Mouse (Mus musculus) forebrain, embryonic 13.5 days (tissue): ENCODE results near the gene Engase. TPM values are rescaled to one million over a fixed set of nuclear protein-coding genes. Genes with fewer than 3 reads are reported as not detected.

ENCODE experiments used
- ATAC-seq: fragments of 200-750 bp; cut with Nextera tagmentation; 2 replicates; pipeline ENCODE4 v1.8.0; 2017
- H3K27ac ChIP-seq: fragments of 300-500 bp; sonication (generic); 2 replicates; pipeline ENCODE4 v1.5.1; 2015; ENCODE audit warnings: inconsistent platforms, mild to moderate bottlenecking, moderate library complexity
- H3K27me3 ChIP-seq: fragments of 300-500 bp; sonication (generic); 2 replicates; pipeline ENCODE4 v1.6.1; 2015; ENCODE audit warnings: mild to moderate bottlenecking, inconsistent platforms
- H3K36me3 ChIP-seq: fragments of 300-500 bp; sonication (generic); 2 replicates; pipeline ENCODE4 v1.6.1; 2015; ENCODE audit warnings: mild to moderate bottlenecking, inconsistent platforms; ENCODE audit not compliant: poor library complexity, severe bottlenecking
- H3K4me1 ChIP-seq: fragments of 300-500 bp; sonication (generic); 2 replicates; pipeline ENCODE4 v1.6.1; 2015; ENCODE audit warnings: inconsistent platforms
- H3K4me2 ChIP-seq: fragments of 300-500 bp; sonication (generic); 2 replicates; pipeline ENCODE4 v1.6.1; 2015; ENCODE audit warnings: inconsistent platforms, mild to moderate bottlenecking, moderate library complexity
- H3K4me3 ChIP-seq: fragments of 300-500 bp; sonication (generic); 2 replicates; pipeline ENCODE4 v1.5.1; 2015; ENCODE audit warnings: mild to moderate bottlenecking, inconsistent platforms
- H3K9ac ChIP-seq: fragments of 300-500 bp; sonication (generic); 2 replicates; pipeline ENCODE4 v1.6.1; 2015; ENCODE audit warnings: mild to moderate bottlenecking, inconsistent platforms
- H3K9me3 ChIP-seq: fragments of 300-500 bp; sonication (generic); replicated peaks from 2 replicates; pipeline ENCODE4 v1.6.1; 2016; ENCODE audit warnings: inconsistent platforms
- WGBS: fragments of 180-500 bp; shearing (Covaris S2); methylation state at CpG from one replicate; pipeline ENCODE4 v1.1.7; 2015; 5-methylcytosine and 5-hydroxymethylcytosine counted together
- polyA plus RNA-seq: library from polyadenylated mRNA; unstranded; fragments of >200 nt; fragmentation: Nextera tagmentation; extraction: Ambion mirVana; gene quantifications from 2 replicates; pipeline ENCODE4 v1.2.1, GENCODE M21; 2015

Gene Engase
- polyA plus RNA-seq, 1 experiment from 2014 or later: 5.6 TPM

- peak; percentile 83 for ATAC-seq
- H3K36me3 ChIP-seq: no peaks in the 10 kb centered on the region
- WGBS: 10% methylated on average over 11 of the region's 11 CpGs
- peak overlapping the region; percentile 10; the same call in 1 of the 2 replicates for H3K4me2 ChIP-seq
- 0 out of 2 replicates have a peak overlapping the region, but pooled peaks have one; percentile 5 for H3K9ac ChIP-seq
- peak overlapping the region; percentile 83 for H3K27ac ChIP-seq
- no peaks in the 10 kb centered on the region for H3K9me3 ChIP-seq
- no peaks in the 10 kb centered on the region for H3K27me3 ChIP-seq
- peaks cover 50% of the 10 kb centered on the region for H3K4me1 ChIP-seq
- no peak overlapping the region for H3K4me3 ChIP-seq
Observed at GRCm38 (mm10) chr11:118438665-118439414, 37.8 kb upstream of the Engase start.

DNA sequence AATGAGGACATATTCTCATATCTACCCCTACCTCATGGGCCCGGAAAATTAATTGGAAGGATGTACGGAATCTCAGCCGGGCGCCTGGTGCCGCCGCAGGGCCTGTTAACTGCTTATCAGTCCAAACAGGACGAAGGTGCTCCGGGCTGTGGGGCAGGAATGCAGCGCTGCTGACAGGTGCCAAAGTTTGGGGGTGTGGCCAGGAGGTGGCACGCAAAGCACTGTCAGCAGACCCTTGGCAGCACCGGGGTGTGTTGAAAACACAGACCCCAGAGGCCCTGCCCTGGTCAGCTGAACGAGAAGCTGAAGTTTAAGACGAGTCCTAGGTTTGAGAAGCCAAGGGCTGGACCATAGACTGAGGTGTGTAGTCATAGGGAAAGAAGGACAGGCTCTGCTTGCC, 33.9 kb upstream of the Engase start:
- no peak for ATAC-seq
- peaks cover 4% of the 10 kb centered on the region; the same call in 1 of the 2 replicates for H3K27me3 ChIP-seq
- no peak overlapping the region for H3K9ac ChIP-seq
- peaks cover 24% of the 10 kb centered on the region for H3K4me1 ChIP-seq
- no peaks in the 10 kb centered on the region for H3K36me3 ChIP-seq
- 79% methylated on average over 13 of the region's 13 CpGs for WGBS
- H3K27ac ChIP-seq: no peak overlapping the region
- H3K4me2 ChIP-seq: no peak overlapping the region
- H3K4me3 ChIP-seq: no peak overlapping the region
- H3K9me3 ChIP-seq: no peaks in the 10 kb centered on the region

DNA sequence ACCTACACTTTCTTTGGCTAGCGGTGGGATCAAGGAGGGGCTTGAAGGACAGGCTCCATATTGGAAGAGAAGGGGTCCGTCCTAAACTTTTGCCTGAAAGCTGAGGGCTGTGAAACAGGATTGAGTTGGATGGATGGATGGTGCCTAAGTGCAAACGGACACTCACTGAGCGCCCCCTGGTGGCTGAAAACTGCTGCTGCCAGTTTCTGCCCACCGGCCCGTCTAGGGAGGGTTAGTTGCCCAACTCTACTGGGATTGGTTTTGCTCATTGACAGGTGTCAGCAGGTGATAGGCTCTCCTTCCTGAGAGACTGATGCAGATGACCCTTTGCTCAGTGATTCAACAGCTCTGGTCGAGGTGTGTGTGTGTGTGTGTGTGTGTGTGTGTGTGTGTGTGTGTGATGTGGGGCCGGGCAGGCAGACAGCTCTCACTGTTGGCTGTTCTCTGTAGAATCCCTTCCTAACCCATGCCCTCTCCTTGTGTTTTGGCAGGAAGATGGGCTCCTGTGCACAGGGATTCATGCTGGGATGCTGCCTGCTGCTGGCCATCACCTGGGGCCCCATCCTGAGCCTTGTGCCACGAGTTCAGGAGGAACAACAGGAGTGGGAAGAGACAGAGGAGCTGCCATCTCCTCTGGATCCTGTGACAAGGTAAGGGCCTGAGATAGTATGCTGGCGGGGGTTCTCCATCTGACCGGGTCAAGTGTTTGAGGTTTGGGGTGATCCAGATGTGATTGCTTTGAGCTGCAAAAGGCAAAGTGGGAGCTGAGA, 33.2 kb upstream of the Engase start:
- H3K9me3 ChIP-seq: no peaks in the 10 kb centered on the region
- 35% methylated on average over 10 of the region's 11 CpGs for WGBS
- H3K36me3 ChIP-seq: no peaks in the 10 kb centered on the region
- no peak overlapping the region for H3K4me2 ChIP-seq
- H3K4me3 ChIP-seq: no peak overlapping the region
- no peak for ATAC-seq
- peaks cover 4% of the 10 kb centered on the region; the same call in 1 of the 2 replicates for H3K27me3 ChIP-seq
- no peak overlapping the region for H3K27ac ChIP-seq
- H3K9ac ChIP-seq: no peak overlapping the region
- peaks cover 17% of the 10 kb centered on the region for H3K4me1 ChIP-seq

- WGBS: 14% methylated on average over 3 of the region's 3 CpGs
- Histone ChIP-seq H3K4me1 (no peaks in the 10 kb centered on the region), H3K9me3 (no peaks in the 10 kb centered on the region), H3K9ac (no peak overlapping the region), H3K4me2 (no peak overlapping the region), H3K27me3 (peaks cover 4% of the 10 kb centered on the region; the same call in 1 of the 2 replicates), H3K36me3 (no peaks in the 10 kb centered on the region), H3K27ac (no peak overlapping the region), H3K4me3 (no peak overlapping the region)
- peak; percentile 87 for ATAC-seq
Observed at GRCm38 (mm10) chr11:118445843-118446242, 30.8 kb upstream of the Engase start.

GRCm38 (mm10) chr11:118447346-118447745, 29.3 kb upstream of the Engase start:
- Histone ChIP-seq H3K4me3 (no peak overlapping the region), H3K4me1 (no peaks in the 10 kb centered on the region), H3K9ac (no peak overlapping the region), H3K36me3 (no peaks in the 10 kb centered on the region), H3K4me2 (no peak overlapping the region), H3K27me3 (peaks cover 4% of the 10 kb centered on the region; the same call in 1 of the 2 replicates), H3K9me3 (no peaks in the 10 kb centered on the region), H3K27ac (no peak overlapping the region)
- no peak for ATAC-seq
- WGBS: 81% methylated on average over 4 of the region's 4 CpGs

DNA sequence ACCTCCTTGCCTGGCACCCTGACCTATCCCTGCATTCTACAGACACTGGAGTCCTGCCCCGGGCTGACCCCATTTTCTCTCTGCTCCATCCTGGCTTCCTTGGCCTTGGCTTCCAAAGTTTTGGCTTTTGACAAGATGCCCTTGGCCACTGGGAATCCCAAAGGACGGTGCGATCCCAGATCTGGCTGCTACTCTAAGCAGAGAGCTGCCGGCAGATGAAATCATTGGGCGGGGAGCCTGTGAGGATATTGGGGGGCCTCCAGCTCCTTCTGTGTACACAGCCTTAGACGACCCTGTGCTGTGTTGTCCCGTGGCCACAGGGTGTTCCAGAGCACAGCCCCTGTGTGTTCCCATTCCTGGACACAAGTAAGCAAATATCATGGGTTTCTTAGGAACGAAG, 28.2 kb upstream of the Engase start:
- peaks cover 4% of the 10 kb centered on the region; the same call in 1 of the 2 replicates for H3K27me3 ChIP-seq
- H3K9ac ChIP-seq: no peak overlapping the region
- no peak overlapping the region for H3K4me2 ChIP-seq
- no peak overlapping the region for H3K4me3 ChIP-seq
- H3K4me1 ChIP-seq: no peaks in the 10 kb centered on the region
- no peak for ATAC-seq
- no peaks in the 10 kb centered on the region for H3K9me3 ChIP-seq
- no peak overlapping the region for H3K27ac ChIP-seq
- no peaks in the 10 kb centered on the region for H3K36me3 ChIP-seq
- 89% methylated on average over 8 of the region's 8 CpGs for WGBS

DNA sequence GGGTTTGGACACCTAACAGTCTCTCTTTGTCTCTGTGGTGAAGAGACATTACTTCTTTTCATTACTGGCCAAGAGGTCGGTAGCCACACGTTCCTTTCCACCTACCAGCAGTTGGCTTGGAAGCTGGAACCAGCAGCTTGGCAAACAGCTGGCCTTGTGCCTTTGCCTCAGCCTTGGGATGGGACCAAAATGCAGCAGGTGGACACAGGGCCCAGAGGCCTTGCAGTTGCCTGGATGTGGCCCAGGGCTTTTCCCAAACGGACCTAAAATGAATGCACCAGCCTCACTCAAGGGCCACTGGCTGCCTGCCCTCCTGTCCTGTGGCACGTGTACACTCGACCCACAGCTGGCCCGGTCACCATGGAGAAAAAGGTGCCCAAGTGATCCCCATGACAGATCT, 25.4 kb upstream of the Engase start:
- no peak overlapping the region for H3K4me2 ChIP-seq

DNA sequence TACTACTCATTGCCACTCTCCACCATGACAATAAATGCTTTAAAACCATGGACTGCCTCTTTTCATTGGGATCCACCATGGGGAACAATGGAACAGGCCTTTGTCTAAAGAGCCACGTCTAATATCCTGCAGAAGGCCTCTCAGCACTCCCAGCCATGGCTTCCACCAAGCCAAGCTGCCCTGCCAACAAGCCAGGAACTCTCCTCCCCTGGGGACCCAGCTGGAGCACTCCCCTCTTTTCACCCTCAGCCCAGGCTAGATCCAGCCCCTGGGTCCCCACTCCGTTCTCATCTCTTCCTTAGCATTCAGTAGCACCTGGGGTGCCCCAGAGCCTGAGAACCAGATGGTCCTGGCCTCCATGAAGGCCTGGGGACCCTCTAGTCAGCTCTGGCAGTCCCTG, 23.7 kb upstream of the Engase start:
- no peak overlapping the region for H3K9ac ChIP-seq
- H3K4me3 ChIP-seq: no peak overlapping the region
- H3K27me3 ChIP-seq: no peaks in the 10 kb centered on the region
- ATAC-seq: no peak
- H3K36me3 ChIP-seq: no peaks in the 10 kb centered on the region
- H3K27ac ChIP-seq: no peak overlapping the region
- no peak overlapping the region for H3K4me2 ChIP-seq
- H3K4me1 ChIP-seq: no peaks in the 10 kb centered on the region
- 52% methylated on average over 2 of the region's 2 CpGs for WGBS
- H3K9me3 ChIP-seq: no peaks in the 10 kb centered on the region

More for the DNA sequence above, 25.4 kb upstream of the Engase start:
- Histone ChIP-seq H3K9me3 (no peaks in the 10 kb centered on the region), H3K9ac (no peak overlapping the region), H3K4me1 (no peaks in the 10 kb centered on the region), H3K27ac (no peak overlapping the region), H3K36me3 (no peaks in the 10 kb centered on the region), H3K4me3 (no peak overlapping the region), H3K27me3 (no peaks in the 10 kb centered on the region)
- no peak for ATAC-seq
- 86% methylated on average over 6 of the region's 6 CpGs for WGBS

DNA sequence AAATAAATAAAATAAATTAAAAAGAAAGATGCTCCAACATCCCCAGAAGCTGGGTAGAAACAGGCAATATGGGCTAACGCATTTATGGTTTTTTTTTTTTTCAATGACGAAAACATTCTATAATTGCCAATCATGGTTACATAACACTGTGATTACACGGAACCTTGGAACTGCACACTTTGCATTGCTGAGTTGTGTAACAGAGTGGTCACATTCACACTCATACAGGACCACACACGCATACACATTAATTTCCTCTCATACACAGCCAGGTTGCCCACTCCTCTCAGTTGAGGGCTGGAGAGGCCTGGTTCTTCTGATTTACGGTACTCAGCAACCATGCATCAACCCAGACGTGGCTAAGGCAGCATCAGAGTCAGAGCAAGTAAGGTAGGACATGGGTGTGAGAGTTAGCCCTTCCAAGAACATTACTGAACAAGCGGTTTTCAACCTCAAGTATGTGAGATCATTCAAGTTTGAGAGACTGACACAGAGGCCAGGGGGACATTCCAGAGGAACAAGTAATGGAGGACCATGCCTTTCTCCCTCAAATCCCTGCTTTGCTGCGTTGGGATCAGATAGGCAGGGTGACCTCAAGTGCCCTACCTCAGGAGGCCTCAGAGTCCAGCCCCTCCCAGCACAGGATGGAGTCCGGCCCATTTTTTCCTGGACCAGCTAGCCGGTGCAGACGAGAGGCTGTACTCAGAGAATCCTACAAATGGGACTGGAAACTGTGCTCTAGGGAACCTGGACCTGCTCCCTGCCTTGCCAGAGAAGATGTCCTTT, 22.6 kb upstream of the Engase start:
- Histone ChIP-seq H3K9ac (no peak overlapping the region), H3K27me3 (no peaks in the 10 kb centered on the region), H3K4me3 (no peak overlapping the region), H3K27ac (no peak overlapping the region), H3K4me2 (no peak overlapping the region), H3K36me3 (no peaks in the 10 kb centered on the region), H3K9me3 (no peaks in the 10 kb centered on the region), H3K4me1 (no peaks in the 10 kb centered on the region)
- no peak for ATAC-seq
- 81% methylated on average over 11 of the region's 11 CpGs for WGBS

DNA sequence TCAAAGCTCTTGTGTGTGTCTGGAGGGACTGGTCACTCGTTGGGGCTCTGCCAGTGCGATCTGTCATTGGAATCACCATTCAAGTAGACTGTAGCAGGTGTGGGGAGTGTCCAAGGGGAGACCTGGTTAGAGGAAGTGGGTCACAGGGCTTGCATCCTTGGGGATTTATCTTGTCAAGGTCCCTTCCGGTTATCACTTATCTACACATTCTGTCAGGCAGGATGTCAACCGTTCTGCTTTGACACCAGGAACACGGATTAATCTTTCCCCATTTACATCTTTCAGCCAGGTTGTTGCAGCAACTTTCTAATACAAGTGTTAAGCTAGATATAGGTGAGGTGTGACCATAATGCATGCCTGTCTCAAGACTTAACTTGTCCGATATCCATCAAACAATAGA, 20.8 kb upstream of the Engase start:
- H3K27me3 ChIP-seq: no peaks in the 10 kb centered on the region
- WGBS: 90% methylated on average over 6 of the region's 6 CpGs

GRCm38 (mm10) chr11:118456937-118457336, 19.7 kb upstream of the Engase start:
- Histone ChIP-seq H3K27ac (no peak overlapping the region), H3K27me3 (no peaks in the 10 kb centered on the region), H3K4me1 (no peaks in the 10 kb centered on the region), H3K36me3 (no peaks in the 10 kb centered on the region), H3K9ac (no peak overlapping the region), H3K4me3 (no peak overlapping the region), H3K9me3 (0 out of 2 replicates have a peak, but pooled peaks cover 2% of the 10 kb centered on the region), H3K4me2 (no peak overlapping the region)
- WGBS: 77% methylated on average over 11 of the region's 11 CpGs
- ATAC-seq: no peak

More for the DNA sequence above, 20.8 kb upstream of the Engase start:
- Histone ChIP-seq H3K27ac (no peak overlapping the region), H3K4me3 (no peak overlapping the region), H3K9me3 (0 out of 2 replicates have a peak, but pooled peaks cover 2% of the 10 kb centered on the region), H3K36me3 (no peaks in the 10 kb centered on the region), H3K9ac (no peak overlapping the region), H3K4me2 (no peak overlapping the region), H3K4me1 (no peaks in the 10 kb centered on the region)
- no peak for ATAC-seq

DNA sequence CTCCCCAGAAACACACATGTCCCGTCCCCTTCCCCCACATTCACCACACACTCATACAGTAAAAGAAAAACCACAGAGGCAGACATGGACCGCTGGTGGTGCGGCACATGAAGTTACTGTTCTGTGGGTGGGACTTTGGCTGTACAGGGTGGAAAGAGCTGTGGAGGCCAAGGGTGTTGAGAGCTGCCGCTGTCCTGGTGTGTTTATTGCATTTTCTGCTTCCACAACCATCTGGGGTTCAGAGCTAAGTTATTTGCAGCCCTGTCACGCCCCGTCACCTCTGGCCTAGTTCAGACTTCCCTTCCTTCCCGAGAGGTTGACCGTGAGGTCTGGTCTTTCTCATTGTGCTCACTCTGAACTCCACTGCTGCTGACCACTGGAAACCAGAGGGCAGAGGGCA, 17.6 kb upstream of the Engase start:
- no peaks in the 10 kb centered on the region for H3K4me1 ChIP-seq
- H3K36me3 ChIP-seq: no peaks in the 10 kb centered on the region
- ATAC-seq: no peak
- no peak overlapping the region for H3K27ac ChIP-seq
- 0 out of 2 replicates have a peak, but pooled peaks cover 2% of the 10 kb centered on the region for H3K9me3 ChIP-seq
- no peak overlapping the region for H3K4me3 ChIP-seq
- H3K27me3 ChIP-seq: no peaks in the 10 kb centered on the region
- WGBS: 80% methylated on average over 8 of the region's 8 CpGs
- H3K4me2 ChIP-seq: no peak overlapping the region
- H3K9ac ChIP-seq: no peak overlapping the region
